Mouse (Mus musculus) MEL (cell line): Measurements from ENCODE around the gene Asic5. TPM values are rescaled to one million over a fixed set of nuclear protein-coding genes. Genes with fewer than 3 reads are reported as not detected.

Source experiments
- DNase-seq: peaks from one replicate; pipeline ENCODE4 v3.0.0; 2011; ENCODE audit warnings: low read depth, low spot score
- H3K27ac ChIP-seq: 2 replicates; pipeline ENCODE4 v1.5.1; 2012; ENCODE audit warnings: low read depth, mild to moderate bottlenecking, control low read depth, low read length, moderate library complexity; ENCODE audit not compliant: control insufficient read depth
- H3K27me3 ChIP-seq, 2 experiments: fragments of 150-350 bp in 1 of 2; sonication (generic) in 1 of 2; 2 replicates each; pipeline ENCODE4 v1.6.1; 2012; ENCODE audit warnings: low read length in 2 of 2, mild to moderate bottlenecking in 2 of 2, improper control_type of control experiment in 1 of 2, moderate library complexity in 1 of 2; ENCODE audit not compliant: insufficient read depth in 2 of 2, control insufficient read depth in 1 of 2
- H3K36me3 ChIP-seq, 2 experiments: 2 replicates each; pipeline ENCODE4 v1.6.1; 2012 to 2014; ENCODE audit warnings: low read length in 2 of 2, improper control_type of control experiment in 1 of 2, inconsistent platforms in 1 of 2, mild to moderate bottlenecking in 1 of 2; ENCODE audit not compliant: insufficient read depth in 2 of 2, control insufficient read depth in 1 of 2
- H3K4me1 ChIP-seq, 2 experiments: fragments of 150-350 bp in 1 of 2; sonication (generic) in 1 of 2; 2 replicates each; pipeline ENCODE4 v1.6.1; 2012; ENCODE audit warnings: low read length in 2 of 2, improper control_type of control experiment in 1 of 2, mild to moderate bottlenecking in 1 of 2; ENCODE audit not compliant: insufficient read depth in 2 of 2, control insufficient read depth in 1 of 2
- H3K4me3 ChIP-seq, 2 experiments: fragments of 150-350 bp in 1 of 2; sonication (generic) in 1 of 2; 2 replicates each; pipeline ENCODE4 v1.5.1; 2012; ENCODE audit warnings: low read depth in 2 of 2, low read length in 2 of 2, mild to moderate bottlenecking in 2 of 2, moderate library complexity in 2 of 2, control low read depth in 1 of 2, improper control_type of control experiment in 1 of 2; ENCODE audit not compliant: control insufficient read depth in 1 of 2, insufficient read depth in 1 of 2
- H3K79me2 ChIP-seq: 2 replicates; pipeline ENCODE4 v1.6.1; 2012; ENCODE audit warnings: mild to moderate bottlenecking, low read length, moderate library complexity; ENCODE audit not compliant: control insufficient read depth, poor library complexity, insufficient read depth
- H3K9ac ChIP-seq: 2 replicates; pipeline ENCODE4 v1.6.1; 2012; ENCODE audit warnings: low read depth, mild to moderate bottlenecking, control low read depth, low read length, moderate library complexity; ENCODE audit not compliant: control insufficient read depth, poor library complexity, severe bottlenecking
- H3K9me3 ChIP-seq: fragments of 150-350 bp; sonication (generic); replicated peaks from 2 replicates; pipeline ENCODE4 v1.6.1; 2012; ENCODE audit warnings: mild to moderate bottlenecking, low read length, improper control_type of control experiment, moderate library complexity; ENCODE audit not compliant: insufficient read depth
- CHD2 ChIP-seq: IDR thresholded peaks from 2 replicates; pipeline ENCODE4 v1.6.1; 2011; ENCODE audit warnings: low read length, improper control_type of control experiment
- CTCF ChIP-seq, 3 experiments: IDR thresholded peaks in 2 of 3; conservative IDR thresholded peaks in 1 of 3; 2 replicates each; pipeline ENCODE4 v1.5.1; 2011 to 2012; ENCODE audit warnings: low read length in 3 of 3, low read depth in 2 of 3, mild to moderate bottlenecking in 2 of 3, improper control_type of control experiment in 1 of 3, inconsistent platforms in 1 of 3, mixed read lengths in 1 of 3, moderate library complexity in 1 of 3; ENCODE audit not compliant: control insufficient read depth in 1 of 3, insufficient read depth in 1 of 3, poor library complexity in 1 of 3, severe bottlenecking in 1 of 3
- E2F4 ChIP-seq: IDR thresholded peaks from 2 replicates; pipeline ENCODE4 v1.6.1; 2011; ENCODE audit warnings: low read depth, low read length, improper control_type of control experiment, borderline replicate concordance
- ELF1 ChIP-seq: IDR thresholded peaks from 2 replicates; pipeline ENCODE4 v1.6.1; 2014; ENCODE audit warnings: low read depth, mild to moderate bottlenecking, inconsistent platforms, low read length, improper control_type of control experiment, moderate library complexity
- EP300 ChIP-seq, 2 experiments: IDR thresholded peaks; 2 replicates each; pipeline ENCODE4 v1.6.1; 2011; ENCODE audit warnings: improper control_type of control experiment in 2 of 2, low read length in 2 of 2, low read depth in 1 of 2, mild to moderate bottlenecking in 1 of 2
- ETS1 ChIP-seq: IDR thresholded peaks from 2 replicates; pipeline ENCODE4 v1.6.1; 2012; ENCODE audit warnings: low read depth, mild to moderate bottlenecking, inconsistent platforms, low read length, improper control_type of control experiment, moderate library complexity
- GABPA ChIP-seq: IDR thresholded peaks from 2 replicates; pipeline ENCODE4 v1.6.1; 2012; ENCODE audit warnings: low read depth, mild to moderate bottlenecking, inconsistent platforms, low read length, improper control_type of control experiment, moderate library complexity
- KAT2A ChIP-seq: conservative IDR thresholded peaks from 2 replicates; pipeline ENCODE4 v1.6.1; 2012; ENCODE audit warnings: low read depth, low read length, improper control_type of control experiment, inconsistent platforms
- MAFK ChIP-seq: IDR thresholded peaks from 2 replicates; pipeline ENCODE4 v1.6.1; 2011; ENCODE audit warnings: low read depth, mild to moderate bottlenecking, low read length, improper control_type of control experiment, borderline replicate concordance
- MAX ChIP-seq: IDR thresholded peaks from 2 replicates; pipeline ENCODE4 v1.6.1; 2011; ENCODE audit warnings: low read length, improper control_type of control experiment
- MEF2A ChIP-seq: IDR thresholded peaks from 2 replicates; pipeline ENCODE4 v1.6.1; 2014; ENCODE audit warnings: low read depth, mild to moderate bottlenecking, inconsistent platforms, low read length, improper control_type of control experiment; ENCODE audit not compliant: poor library complexity, insufficient replicate concordance, severe bottlenecking; ENCODE audit errors: extremely low read depth
- MYB ChIP-seq: IDR thresholded peaks from 2 replicates; pipeline ENCODE4 v1.6.1; 2011; ENCODE audit warnings: mild to moderate bottlenecking, low read depth, low read length, improper control_type of control experiment
- MYC ChIP-seq: IDR thresholded peaks from 2 replicates; pipeline ENCODE4 v1.6.1; 2011; ENCODE audit warnings: low read depth, mild to moderate bottlenecking, low read length, improper control_type of control experiment, moderate library complexity
- NRF1 ChIP-seq: IDR thresholded peaks from 2 replicates; pipeline ENCODE4 v1.6.1; 2014; ENCODE audit warnings: low read depth, mild to moderate bottlenecking, inconsistent platforms, low read length, improper control_type of control experiment, moderate library complexity; ENCODE audit not compliant: poor library complexity, insufficient read depth, severe bottlenecking
- POLR2AphosphoS2 ChIP-seq: IDR thresholded peaks from 2 replicates; pipeline ENCODE4 v1.6.1; 2011; ENCODE audit warnings: low read length, improper control_type of control experiment
- ZMIZ1 ChIP-seq: IDR thresholded peaks from 2 replicates; pipeline ENCODE4 v1.6.1; 2012; ENCODE audit warnings: low read depth, mild to moderate bottlenecking, inconsistent platforms, low read length, improper control_type of control experiment, moderate library complexity
- polyA plus RNA-seq, 2 experiments: library from polyadenylated mRNA; stranded (reverse) in 1 of 2; unstranded in 1 of 2; fragments of >175 nt in 1 of 2; fragments of >200 nt in 1 of 2; gene quantifications; 2 replicates each; pipeline versions ENCODE4 v1.2.1 to v1.2.4; 2012; ENCODE audit warnings: low replicate concordance in 2 of 2, low read depth in 1 of 2; ENCODE audit not compliant: insufficient read length in 2 of 2, insufficient read depth in 1 of 2, missing spikeins in 1 of 2
- total RNA-seq: library from RNA; depleted of rRNA; stranded (reverse); fragments of 300-350 nt; gene quantifications from 2 replicates; pipeline ENCODE4 v1.2.3, GENCODE M21; 2012

The Asic5 gene
- total and polyA plus RNA-seq, 3 experiments = not detected

DNA sequence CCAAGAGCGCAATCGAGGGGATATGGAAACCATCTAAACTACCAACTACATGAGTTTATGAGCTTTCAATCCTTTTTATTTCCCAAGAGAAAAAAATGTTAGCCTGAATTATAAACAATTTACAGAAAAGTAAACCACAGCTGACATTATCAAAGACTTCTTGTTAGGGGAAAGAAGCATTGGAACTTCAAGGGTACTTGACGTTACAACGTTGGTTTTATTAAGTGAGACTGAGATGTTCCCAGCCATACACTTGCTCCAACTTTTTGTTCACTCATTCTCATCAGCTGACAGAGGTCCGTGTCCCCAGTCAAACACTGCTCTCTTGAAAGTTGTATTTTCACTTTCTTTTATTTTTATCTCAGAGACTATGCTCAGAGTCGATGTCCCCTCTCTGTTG is 61.6 kb downstream of the Asic5 start:
- H3K9ac ChIP-seq = no peak overlapping the region
- no peaks in the 10 kb centered on the region for H3K4me1 ChIP-seq
- H3K27me3 ChIP-seq = no peaks in the 10 kb centered on the region; a peak in 1 of 4 replicates
- no peak for DNase-seq
- TF ChIP-seq EP300 (IDR thresholded peaks at IDR 0.05; ENCODE audit: low read depth in 1 of 2, low read length in 2 of 2) (no peak), MYB (no peak), GABPA (no peak), POLR2AphosphoS2 (no peak), CTCF (IDR thresholded peaks at IDR 0.05 in 2 of 3, conservative IDR thresholded peaks at IDR 0.05 in 1 of 3; ENCODE audit: control insufficient read depth in 1 of 3, insufficient read depth in 1 of 3, low read depth in 2 of 3, low read length in 3 of 3, poor library complexity in 1 of 3, severe bottlenecking in 1 of 3) (no peak), MAFK (no peak), MAX (no peak), ELF1 (no peak), ETS1 (no peak)
- no peaks in the 10 kb centered on the region for H3K79me2 ChIP-seq
- H3K9me3 ChIP-seq = no peaks in the 10 kb centered on the region
- no peak overlapping the region for H3K27ac ChIP-seq
- H3K36me3 ChIP-seq = no peaks in the 10 kb centered on the region
- no peak overlapping the region for H3K4me3 ChIP-seq

- no peak overlapping the region for H3K4me3 ChIP-seq
- H3K4me1 ChIP-seq = no peaks in the 10 kb centered on the region
- H3K9me3 ChIP-seq = no peaks in the 10 kb centered on the region
- H3K27ac ChIP-seq = no peak overlapping the region
- DNase-seq = no peak
- no peaks in the 10 kb centered on the region; a peak in 1 of 4 replicates for H3K27me3 ChIP-seq
- no peak overlapping the region for H3K9ac ChIP-seq
- TF ChIP-seq CHD2 (no peak), CTCF (IDR thresholded peaks at IDR 0.05 in 2 of 3, conservative IDR thresholded peaks at IDR 0.05 in 1 of 3; ENCODE audit: control insufficient read depth in 1 of 3, insufficient read depth in 1 of 3, low read depth in 2 of 3, low read length in 3 of 3, poor library complexity in 1 of 3, severe bottlenecking in 1 of 3) (no peak), MAX (no peak), MYC (no peak), NRF1 (no peak), ZMIZ1 (no peak), E2F4 (no peak), MEF2A (no peak), KAT2A (no peak)
- no peaks in the 10 kb centered on the region for H3K79me2 ChIP-seq
- no peaks in the 10 kb centered on the region for H3K36me3 ChIP-seq
Observed at GRCm38 (mm10) chr3:82044902-82045301, 62.8 kb downstream of the Asic5 start.
